Mouse (Mus musculus) hematopoietic multipotent progenitor cell, adult 10-12 weeks (in vitro differentiated cells): ENCODE results near the gene Ftl1. TPM values are rescaled to one million over a fixed set of nuclear protein-coding genes. Genes with fewer than 3 reads are reported as not detected.

Experiments
- polyA plus RNA-seq: library from polyadenylated mRNA; stranded (reverse); fragments of >175 nt; gene quantifications from 2 replicates; pipeline ENCODE4 v1.2.3, GENCODE M21; 2012; ENCODE audit warnings: low replicate concordance

Gene Ftl1
- 6,376 and 13,145 TPM in 2 replicates for polyA plus RNA-seq

GRCm38 (mm10) chr7:45459564-45460140, at the start of gene Ftl1:
Gene Ftl1 (minus strand): TSS chr7:45459884.

GRCm38 (mm10) chr7:45488293-45489204, 28.9 kb upstream of the Ftl1 start, which contains the start of gene Dhdh:
Gene Dhdh (minus strand): TSS chr7:45488805.

GRCm38 (mm10) chr7:45486761-45487415, 27.2 kb upstream of the Ftl1 start, which contains the start of gene Gm45808:
Gene Gm45808 (minus strand): TSS chr7:45486811.

GRCm38 (mm10) chr7:45481374-45481927, 21.8 kb upstream of the Ftl1 start, which contains the start of gene Tulp2:
Gene Tulp2 (plus strand): TSS chr7:45481877.

GRCm38 (mm10) chr7:45466283-45467089, 6.8 kb upstream of the Ftl1 start, which contains the start of gene Bax:
Gene Bax (minus strand): TSS chr7:45466898.

GRCm38 (mm10) chr7:45437521-45438276, 22.0 kb downstream of the Ftl1 start, which contains the start of gene Ruvbl2:
Gene Ruvbl2 (minus strand): TSS chr7:45438096.

GRCm38 (mm10) chr7:45434203-45435015, 25.3 kb downstream of the Ftl1 start, which contains the start of gene Gys1:
Gene Gys1 (plus strand): TSS chr7:45434844.

GRCm38 (mm10) chr7:45420615-45420919, 39.1 kb downstream of the Ftl1 start, which contains the start of gene Lhb:
Gene Lhb (plus strand): TSS chr7:45420820.

GRCm38 (mm10) chr7:45413113-45413863, 46.4 kb downstream of the Ftl1 start, which contains the start of gene Ntf5:
Gene Ntf5 (plus strand): TSS chr7:45413695.

Other genes starting within 250 kb of the Ftl1 start
- 13.5 and 29.6 TPM in 2 replicates for gene Dkkl1, start 247.7 kb downstream of the Ftl1 start, polyA plus RNA-seq
- gene Tead2, start 244.1 kb downstream of the Ftl1 start, polyA plus RNA-seq, result 0.09 and 0.62 TPM in 2 replicates
- gene Cd37, start 220.8 kb downstream of the Ftl1 start, polyA plus RNA-seq, result 1,076 and 1,868 TPM in 2 replicates
- not detected in 2 replicates for gene Slc6a16, start 218.8 kb downstream of the Ftl1 start, polyA plus RNA-seq
- gene Slc6a21, start 182.4 kb downstream of the Ftl1 start, polyA plus RNA-seq, result 0.34 and 0.58 TPM in 2 replicates
- gene Trpm4, start 126.1 kb downstream of the Ftl1 start, polyA plus RNA-seq, result 6.9 and 12.1 TPM in 2 replicates
- not detected in 2 replicates for gene Hrc, start 124.6 kb downstream of the Ftl1 start, polyA plus RNA-seq
- 0.28 and 2.0 TPM in 2 replicates for gene Ppfia3, start 92.9 kb downstream of the Ftl1 start, polyA plus RNA-seq
- 0.53 TPM in 1 of 2 replicates, not detected in the other for gene Lin7b, start 89.3 kb downstream of the Ftl1 start, polyA plus RNA-seq
- 628 and 1,029 TPM in 2 replicates for gene Snrnp70, start 64.1 kb downstream of the Ftl1 start, polyA plus RNA-seq
- not detected in 2 replicates for gene Kcna7, start 54.2 kb downstream of the Ftl1 start, polyA plus RNA-seq
- 0.08 and 0.28 TPM in 2 replicates for gene Ntf5, start 46.2 kb downstream of the Ftl1 start, polyA plus RNA-seq
- gene Lhb, start 39.1 kb downstream of the Ftl1 start, polyA plus RNA-seq, result not detected in 2 replicates
- 15.9 and 25.8 TPM in 2 replicates for gene Gys1, start 25.0 kb downstream of the Ftl1 start, polyA plus RNA-seq
- gene Ruvbl2, start 21.8 kb downstream of the Ftl1 start, polyA plus RNA-seq, result 87.7 and 154 TPM in 2 replicates
- 173 and 185 TPM in 2 replicates for gene Bax, start 7.0 kb upstream of the Ftl1 start, polyA plus RNA-seq
- gene Tulp2, start 22.0 kb upstream of the Ftl1 start, polyA plus RNA-seq, result not detected in 2 replicates
- not detected in 2 replicates for gene Gm45808, start 26.9 kb upstream of the Ftl1 start, polyA plus RNA-seq
- 0.81 and 2.1 TPM in 2 replicates for gene Dhdh, start 28.9 kb upstream of the Ftl1 start, polyA plus RNA-seq
- gene Nucb1, start 50.5 kb upstream of the Ftl1 start, polyA plus RNA-seq, result 224 and 245 TPM in 2 replicates
- gene Ppp1r15a, start 66.4 kb upstream of the Ftl1 start, polyA plus RNA-seq, result 60.5 and 214 TPM in 2 replicates
- gene Plekha4, start 66.4 kb upstream of the Ftl1 start, polyA plus RNA-seq, result 0.77 and 1.2 TPM in 2 replicates
- 0.28 and 0.90 TPM in 2 replicates for gene Hsd17b14, start 95.0 kb upstream of the Ftl1 start, polyA plus RNA-seq
- 14.0 and 38.4 TPM in 2 replicates for gene Bcat2, start 110.3 kb upstream of the Ftl1 start, polyA plus RNA-seq
- 0.17 TPM in 1 of 2 replicates, not detected in the other for gene Fgf21, start 155.6 kb upstream of the Ftl1 start, polyA plus RNA-seq
- gene Fut1, start 157.4 kb upstream of the Ftl1 start, polyA plus RNA-seq, result 0.18 and 0.93 TPM in 2 replicates
- 0.25 and 0.31 TPM in 2 replicates for gene Izumo1, start 161.9 kb upstream of the Ftl1 start, polyA plus RNA-seq
- gene Rasip1, start 167.6 kb upstream of the Ftl1 start, polyA plus RNA-seq, result 3.0 and 3.6 TPM in 2 replicates
- 0.20 and 0.42 TPM in 2 replicates for gene Mamstr, start 180.1 kb upstream of the Ftl1 start, polyA plus RNA-seq
- not detected in 2 replicates for gene Fut2, start 206.5 kb upstream of the Ftl1 start, polyA plus RNA-seq
- gene Ntn5, start 224.1 kb upstream of the Ftl1 start, polyA plus RNA-seq, result 1.4 and 3.5 TPM in 2 replicates
- gene Sec1, start 234.5 kb upstream of the Ftl1 start, polyA plus RNA-seq, result 0.18 and 0.44 TPM in 2 replicates
- gene Car11, start 240.0 kb upstream of the Ftl1 start, polyA plus RNA-seq, result 1.5 and 3.9 TPM in 2 replicates
- 18.0 and 48.2 TPM in 2 replicates for gene Dbp, start 245.2 kb upstream of the Ftl1 start, polyA plus RNA-seq